Mouse (Mus musculus) MEL (cell line): ENCODE measurements at regions not wholly inside any gene's neighbourhood (a gene's known extent, or its start where the extent isn't known, plus 50 kb on each side); places are given as distances from the start of the nearest gene placed in this dataset.

ENCODE experiments used
- DNase-seq: peaks from one replicate; pipeline ENCODE4 v3.0.0; 2011; ENCODE audit warnings: low read depth, low spot score
- H3K27ac ChIP-seq: 2 replicates; pipeline ENCODE4 v1.5.1; 2012; ENCODE audit warnings: low read depth, mild to moderate bottlenecking, control low read depth, low read length, moderate library complexity; ENCODE audit not compliant: control insufficient read depth
- H3K27me3 ChIP-seq, 2 experiments: fragments of 150-350 bp in 1 of 2; sonication (generic) in 1 of 2; 2 replicates each; pipeline ENCODE4 v1.6.1; 2012; ENCODE audit warnings: low read length in 2 of 2, mild to moderate bottlenecking in 2 of 2, improper control_type of control experiment in 1 of 2, moderate library complexity in 1 of 2; ENCODE audit not compliant: insufficient read depth in 2 of 2, control insufficient read depth in 1 of 2
- H3K36me3 ChIP-seq, 2 experiments: 2 replicates each; pipeline ENCODE4 v1.6.1; 2012 to 2014; ENCODE audit warnings: low read length in 2 of 2, improper control_type of control experiment in 1 of 2, inconsistent platforms in 1 of 2, mild to moderate bottlenecking in 1 of 2; ENCODE audit not compliant: insufficient read depth in 2 of 2, control insufficient read depth in 1 of 2
- H3K4me1 ChIP-seq, 2 experiments: fragments of 150-350 bp in 1 of 2; sonication (generic) in 1 of 2; 2 replicates each; pipeline ENCODE4 v1.6.1; 2012; ENCODE audit warnings: low read length in 2 of 2, improper control_type of control experiment in 1 of 2, mild to moderate bottlenecking in 1 of 2; ENCODE audit not compliant: insufficient read depth in 2 of 2, control insufficient read depth in 1 of 2
- H3K4me3 ChIP-seq, 2 experiments: fragments of 150-350 bp in 1 of 2; sonication (generic) in 1 of 2; 2 replicates each; pipeline ENCODE4 v1.5.1; 2012; ENCODE audit warnings: low read depth in 2 of 2, low read length in 2 of 2, mild to moderate bottlenecking in 2 of 2, moderate library complexity in 2 of 2, control low read depth in 1 of 2, improper control_type of control experiment in 1 of 2; ENCODE audit not compliant: control insufficient read depth in 1 of 2, insufficient read depth in 1 of 2
- H3K79me2 ChIP-seq: 2 replicates; pipeline ENCODE4 v1.6.1; 2012; ENCODE audit warnings: mild to moderate bottlenecking, low read length, moderate library complexity; ENCODE audit not compliant: control insufficient read depth, poor library complexity, insufficient read depth
- H3K9ac ChIP-seq: 2 replicates; pipeline ENCODE4 v1.6.1; 2012; ENCODE audit warnings: low read depth, mild to moderate bottlenecking, control low read depth, low read length, moderate library complexity; ENCODE audit not compliant: control insufficient read depth, poor library complexity, severe bottlenecking
- H3K9me3 ChIP-seq: fragments of 150-350 bp; sonication (generic); replicated peaks from 2 replicates; pipeline ENCODE4 v1.6.1; 2012; ENCODE audit warnings: mild to moderate bottlenecking, low read length, improper control_type of control experiment, moderate library complexity; ENCODE audit not compliant: insufficient read depth
- BHLHE40 ChIP-seq: IDR thresholded peaks from 2 replicates; pipeline ENCODE4 v1.6.1; 2012; ENCODE audit warnings: low read depth, mild to moderate bottlenecking, inconsistent platforms, low read length, improper control_type of control experiment, borderline replicate concordance
- CHD2 ChIP-seq: IDR thresholded peaks from 2 replicates; pipeline ENCODE4 v1.6.1; 2011; ENCODE audit warnings: low read length, improper control_type of control experiment
- E2F4 ChIP-seq: IDR thresholded peaks from 2 replicates; pipeline ENCODE4 v1.6.1; 2011; ENCODE audit warnings: low read depth, low read length, improper control_type of control experiment, borderline replicate concordance
- ETS1 ChIP-seq: IDR thresholded peaks from 2 replicates; pipeline ENCODE4 v1.6.1; 2012; ENCODE audit warnings: low read depth, mild to moderate bottlenecking, inconsistent platforms, low read length, improper control_type of control experiment, moderate library complexity
- GABPA ChIP-seq: IDR thresholded peaks from 2 replicates; pipeline ENCODE4 v1.6.1; 2012; ENCODE audit warnings: low read depth, mild to moderate bottlenecking, inconsistent platforms, low read length, improper control_type of control experiment, moderate library complexity
- GATA1 ChIP-seq: IDR thresholded peaks from 2 replicates; pipeline ENCODE4 v1.6.1; 2011; ENCODE audit warnings: low read depth, low read length, improper control_type of control experiment
- HCFC1 ChIP-seq: IDR thresholded peaks from 2 replicates; pipeline ENCODE4 v1.6.1; 2012; ENCODE audit warnings: low read depth, mild to moderate bottlenecking, inconsistent platforms, low read length, improper control_type of control experiment, moderate library complexity
- JUND ChIP-seq: IDR thresholded peaks from 2 replicates; pipeline ENCODE4 v1.6.1; 2011; ENCODE audit warnings: low read depth, mild to moderate bottlenecking, improper control_type of control experiment, low read length
- MAFK ChIP-seq: IDR thresholded peaks from 2 replicates; pipeline ENCODE4 v1.6.1; 2011; ENCODE audit warnings: low read depth, mild to moderate bottlenecking, low read length, improper control_type of control experiment, borderline replicate concordance
- MAX ChIP-seq: IDR thresholded peaks from 2 replicates; pipeline ENCODE4 v1.6.1; 2011; ENCODE audit warnings: low read length, improper control_type of control experiment
- MAZ ChIP-seq: IDR thresholded peaks from 2 replicates; pipeline ENCODE4 v1.6.1; 2012; ENCODE audit warnings: low read depth, mild to moderate bottlenecking, inconsistent platforms, low read length, improper control_type of control experiment
- MXI1 ChIP-seq: IDR thresholded peaks from 2 replicates; pipeline ENCODE4 v1.6.1; 2011; ENCODE audit warnings: mild to moderate bottlenecking, low read depth, low read length, improper control_type of control experiment
- NELFE ChIP-seq: IDR thresholded peaks from 2 replicates; pipeline ENCODE4 v1.6.1; 2011; ENCODE audit warnings: low read depth, low read length, improper control_type of control experiment
- POLR2A ChIP-seq, 2 experiments: IDR thresholded peaks; 2 replicates each; pipeline ENCODE4 v1.6.1; 2011 to 2012; ENCODE audit warnings: low read length in 2 of 2, mild to moderate bottlenecking in 2 of 2, control low read depth in 1 of 2, improper control_type of control experiment in 1 of 2, low read depth in 1 of 2, moderate library complexity in 1 of 2; ENCODE audit not compliant: control insufficient read depth in 1 of 2, insufficient read depth in 1 of 2, poor library complexity in 1 of 2
- POLR2AphosphoS2 ChIP-seq: IDR thresholded peaks from 2 replicates; pipeline ENCODE4 v1.6.1; 2011; ENCODE audit warnings: low read length, improper control_type of control experiment
- POLR2AphosphoS5 ChIP-seq: IDR thresholded peaks from 2 replicates; pipeline ENCODE4 v1.6.1; 2012; ENCODE audit warnings: low read depth, borderline replicate concordance, mild to moderate bottlenecking, inconsistent platforms, low read length, moderate library complexity, mixed read lengths
- RCOR1 ChIP-seq: IDR thresholded peaks from 2 replicates; pipeline ENCODE4 v1.6.1; 2012; ENCODE audit warnings: low read depth, mild to moderate bottlenecking, inconsistent platforms, low read length, improper control_type of control experiment
- SIN3A ChIP-seq: IDR thresholded peaks from 2 replicates; pipeline ENCODE4 v1.6.1; 2012; ENCODE audit warnings: low read length, improper control_type of control experiment, inconsistent platforms
- SMC3 ChIP-seq: IDR thresholded peaks from 2 replicates; pipeline ENCODE4 v1.6.1; 2011; ENCODE audit warnings: low read depth, low read length, improper control_type of control experiment
- TAL1 ChIP-seq: IDR thresholded peaks from 2 replicates; pipeline ENCODE4 v1.6.1; 2012; ENCODE audit warnings: mild to moderate bottlenecking, inconsistent platforms, low read length, moderate library complexity, mixed read lengths
- TBP ChIP-seq: IDR thresholded peaks from 2 replicates; pipeline ENCODE4 v1.8.0; 2011; ENCODE audit warnings: low read depth, low read length, improper control_type of control experiment
- TCF12 ChIP-seq: IDR thresholded peaks from 2 replicates; pipeline ENCODE4 v1.6.1; 2014; ENCODE audit warnings: low read depth, mild to moderate bottlenecking, inconsistent platforms, low read length, improper control_type of control experiment, moderate library complexity
- UBTF ChIP-seq: IDR thresholded peaks from 2 replicates; pipeline ENCODE4 v1.6.1; 2012; ENCODE audit warnings: low read depth, mild to moderate bottlenecking, inconsistent platforms, low read length, improper control_type of control experiment, moderate library complexity, borderline replicate concordance; ENCODE audit not compliant: insufficient read depth
- USF1 ChIP-seq: IDR thresholded peaks from 2 replicates; pipeline ENCODE4 v1.6.1; 2014; ENCODE audit warnings: low read depth, mild to moderate bottlenecking, inconsistent platforms, low read length, improper control_type of control experiment, moderate library complexity
- USF2 ChIP-seq, 2 experiments: IDR thresholded peaks; 2 replicates each; pipeline ENCODE4 v1.6.1; 2011 to 2012; ENCODE audit warnings: improper control_type of control experiment in 2 of 2, low read length in 2 of 2, borderline replicate concordance in 1 of 2, inconsistent platforms in 1 of 2, low read depth in 1 of 2, mild to moderate bottlenecking in 1 of 2; ENCODE audit not compliant: insufficient read depth in 1 of 2
- ZC3H11A ChIP-seq: IDR thresholded peaks from 2 replicates; pipeline ENCODE4 v1.6.1; 2012; ENCODE audit warnings: low read depth, mild to moderate bottlenecking, inconsistent platforms, low read length, improper control_type of control experiment
- ZKSCAN1 ChIP-seq: IDR thresholded peaks from 2 replicates; pipeline ENCODE4 v1.6.1; 2012; ENCODE audit warnings: low read depth, mild to moderate bottlenecking, inconsistent platforms, low read length, improper control_type of control experiment, moderate library complexity
- ZNF384 ChIP-seq: IDR thresholded peaks from 2 replicates; pipeline ENCODE4 v1.6.1; 2012; ENCODE audit warnings: low read depth, mild to moderate bottlenecking, inconsistent platforms, low read length, improper control_type of control experiment

DNA sequence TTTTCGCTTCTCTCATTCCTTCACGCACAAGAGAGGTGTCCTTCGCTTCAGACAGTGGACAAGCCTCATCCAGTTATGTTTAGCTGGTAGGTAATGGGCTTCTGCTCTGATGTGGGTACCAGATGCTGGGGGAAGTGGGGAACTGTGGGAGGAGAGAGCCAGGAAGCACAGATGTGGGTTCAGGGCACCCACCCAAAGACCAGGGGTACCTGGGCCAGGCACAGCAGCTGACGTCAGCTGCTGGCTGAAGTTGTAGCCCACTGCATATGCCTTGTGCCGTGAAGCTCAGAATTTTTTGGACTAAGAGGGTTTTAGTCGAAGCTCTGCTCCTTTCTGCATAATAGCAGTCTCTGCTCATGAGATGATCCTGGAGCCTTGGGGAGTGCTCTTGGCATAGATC is 56.5 kb upstream of the Adamts2 start:
- Histone ChIP-seq H3K9me3 (no peaks in the 10 kb centered on the region), H3K27me3 (no peaks in the 10 kb centered on the region), H3K27ac (no peak overlapping the region), H3K4me3 (no peak overlapping the region), H3K9ac (no peak overlapping the region), H3K36me3 (no peaks in the 10 kb centered on the region), H3K79me2 (no peaks in the 10 kb centered on the region), H3K4me1 (no peaks in the 10 kb centered on the region)
- TF ChIP-seq UBTF (no peak), ZKSCAN1 (no peak), POLR2AphosphoS5 (no peak), TAL1 (no peak), BHLHE40 (no peak), TBP (no peak), MAZ (no peak), JUND (no peak), USF2 (IDR thresholded peaks at IDR 0.05; ENCODE audit: borderline replicate concordance in 1 of 2, insufficient read depth in 1 of 2, low read depth in 1 of 2, low read length in 2 of 2) (no peak), ZNF384 (no peak), SMC3 (no peak), ZC3H11A (no peak), MXI1 (no peak), POLR2A (IDR thresholded peaks at IDR 0.05; ENCODE audit: control insufficient read depth in 1 of 2, insufficient read depth in 1 of 2, low read depth in 1 of 2, low read length in 2 of 2, poor library complexity in 1 of 2) (no peak), HCFC1 (no peak), E2F4 (no peak), SIN3A (no peak), RCOR1 (no peak)
- DNase-seq: no peak

GRCm38 (mm10) chr11:50540136-50540535 is 61.7 kb upstream of the Adamts2 start:
- no peak for TF ChIP-seq GABPA
- TF ChIP-seq NELFE: no peak
- TF ChIP-seq USF1: no peak
- no peak for TF ChIP-seq ZNF384
- TF ChIP-seq USF2 (IDR thresholded peaks at IDR 0.05; ENCODE audit: borderline replicate concordance in 1 of 2, insufficient read depth in 1 of 2, low read depth in 1 of 2, low read length in 2 of 2): no peak
- no peak for TF ChIP-seq TCF12
- no peak for TF ChIP-seq POLR2AphosphoS5
- TF ChIP-seq ETS1: no peak
- TF ChIP-seq MAX: no peak
- no peak for TF ChIP-seq MXI1
- TF ChIP-seq MAFK: no peak
- TF ChIP-seq POLR2A (IDR thresholded peaks at IDR 0.05; ENCODE audit: control insufficient read depth in 1 of 2, insufficient read depth in 1 of 2, low read depth in 1 of 2, low read length in 2 of 2, poor library complexity in 1 of 2): no peak
- TF ChIP-seq GATA1: no peak
- no peak for TF ChIP-seq HCFC1
- TF ChIP-seq CHD2: no peak
- TF ChIP-seq BHLHE40: no peak
- TF ChIP-seq POLR2AphosphoS2: no peak
- H3K27ac ChIP-seq: no peak overlapping the region
- DNase-seq: no peak
- H3K36me3 ChIP-seq: no peaks in the 10 kb centered on the region
- no peaks in the 10 kb centered on the region for H3K27me3 ChIP-seq
- H3K9ac ChIP-seq: no peak overlapping the region
- no peaks in the 10 kb centered on the region for H3K9me3 ChIP-seq
- H3K79me2 ChIP-seq: no peaks in the 10 kb centered on the region
- no peaks in the 10 kb centered on the region for H3K4me1 ChIP-seq
- H3K4me3 ChIP-seq: no peak overlapping the region
